Mouse (Mus musculus): Measurements from ENCODE around the gene Notch2. TPM values are rescaled to one million over a fixed set of nuclear protein-coding genes. Genes with fewer than 3 reads are reported as not detected.

The Notch2 gene
- polyA plus RNA-seq, 1 experiment = 22.9 TPM

DNA sequence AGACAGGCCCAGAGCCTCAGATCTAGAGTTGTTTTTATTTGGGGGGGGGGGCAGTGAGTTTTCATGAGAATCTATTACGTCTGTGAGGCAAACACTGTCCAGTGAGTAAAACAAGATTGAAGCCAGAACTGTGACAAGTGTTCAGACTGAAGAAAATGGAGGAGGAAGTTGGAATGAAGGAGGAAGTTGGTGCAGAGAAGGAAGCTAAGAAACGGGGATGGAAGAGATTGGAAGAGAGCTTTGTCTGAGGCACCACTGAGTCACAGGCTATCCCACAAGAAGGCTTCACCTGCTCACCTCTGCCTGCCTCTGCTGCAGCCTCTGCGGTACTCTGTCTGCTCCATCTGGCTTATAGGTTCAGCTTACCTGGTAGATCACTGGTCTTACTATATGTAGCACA, 74.2 kb downstream of the Notch2 start:
- H3K27ac ChIP-seq (ENCODE audit: control insufficient read depth, insufficient read depth, low read depth, low read length, poor library complexity) = no peak overlapping the region
- WGBS = 64% methylated on average over 3 of the region's 3 CpGs
- peaks cover 7% of the 10 kb centered on the region; the same call in 1 of the 2 replicates for H3K4me1 ChIP-seq (ENCODE audit: control insufficient read depth, insufficient read depth, low read length)
- H3K4me3 ChIP-seq (replicated peaks; ENCODE audit: control insufficient read depth, low read depth, low read length) = no peak overlapping the region
- TF ChIP-seq CTCF (IDR thresholded peaks at IDR 0.05; ENCODE audit: control insufficient read depth, insufficient read depth, low read length) = no peak
- no peak for TF ChIP-seq POLR2A (IDR thresholded peaks at IDR 0.05; ENCODE audit: borderline replicate concordance, control insufficient read depth, low read depth, low read length)

DNA sequence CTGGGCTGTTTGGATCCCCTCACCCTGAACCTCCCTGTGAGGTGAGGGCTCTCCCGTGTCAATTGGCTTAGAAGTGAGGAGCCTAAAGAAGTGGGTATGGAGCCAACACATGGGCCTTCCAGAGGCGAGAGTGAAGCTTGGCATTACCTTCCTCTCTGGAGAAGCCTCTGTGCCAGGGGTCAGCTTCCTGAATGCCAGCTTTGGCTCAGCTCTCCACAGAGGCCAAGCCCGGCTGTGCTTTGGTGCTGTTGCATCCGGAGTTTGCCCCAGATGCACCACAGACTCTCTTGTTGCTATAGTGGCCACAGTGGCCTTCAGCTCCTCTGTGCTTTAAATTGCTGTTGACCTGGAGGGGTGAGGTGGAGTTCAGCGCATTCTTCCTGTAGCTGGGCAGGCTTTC, 76.4 kb downstream of the Notch2 start:
- no peak overlapping the region for H3K4me3 ChIP-seq (replicated peaks; ENCODE audit: control insufficient read depth, low read depth, low read length)
- no peaks in the 10 kb centered on the region; the same call in 1 of the 2 replicates for H3K4me1 ChIP-seq (ENCODE audit: control insufficient read depth, insufficient read depth, low read length)
- no peak for TF ChIP-seq CTCF (IDR thresholded peaks at IDR 0.05; ENCODE audit: control insufficient read depth, insufficient read depth, low read length)
- no peak for TF ChIP-seq POLR2A (IDR thresholded peaks at IDR 0.05; ENCODE audit: borderline replicate concordance, control insufficient read depth, low read depth, low read length)
- 80% methylated on average over 5 of the region's 5 CpGs for WGBS
- no peak overlapping the region for H3K27ac ChIP-seq (ENCODE audit: control insufficient read depth, insufficient read depth, low read depth, low read length, poor library complexity)

DNA sequence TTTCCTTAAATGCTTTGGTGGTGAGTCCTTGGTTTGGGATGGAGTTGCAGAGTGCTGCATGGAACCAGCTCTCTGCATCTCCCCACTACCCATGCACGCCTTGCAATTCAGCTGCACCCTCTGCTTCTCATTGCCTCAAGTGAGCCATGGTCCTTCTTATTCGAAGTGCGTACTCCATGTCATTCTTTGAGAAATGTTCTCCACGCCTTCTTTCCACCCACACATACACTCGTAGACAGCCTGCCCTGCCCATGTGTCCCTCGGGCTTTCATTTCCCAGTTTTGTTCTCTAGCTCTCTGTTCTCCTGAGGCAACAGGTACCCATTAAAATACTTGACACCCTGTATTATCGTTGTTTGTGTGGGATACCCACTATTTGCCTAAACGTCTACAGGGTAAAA, 76.8 kb downstream of the Notch2 start:
- WGBS = 84% methylated on average over 8 of the region's 8 CpGs
- Histone ChIP-seq H3K27ac (ENCODE audit: control insufficient read depth, insufficient read depth, low read depth, low read length, poor library complexity) (no peak overlapping the region), H3K4me1 (ENCODE audit: control insufficient read depth, insufficient read depth, low read length) (no peaks in the 10 kb centered on the region; the same call in 1 of the 2 replicates), H3K4me3 (replicated peaks; ENCODE audit: control insufficient read depth, low read depth, low read length) (no peak overlapping the region)
- TF ChIP-seq CTCF (IDR thresholded peaks at IDR 0.05; ENCODE audit: control insufficient read depth, insufficient read depth, low read length) = no peak
- no peak for TF ChIP-seq POLR2A (IDR thresholded peaks at IDR 0.05; ENCODE audit: borderline replicate concordance, control insufficient read depth, low read depth, low read length)

DNA sequence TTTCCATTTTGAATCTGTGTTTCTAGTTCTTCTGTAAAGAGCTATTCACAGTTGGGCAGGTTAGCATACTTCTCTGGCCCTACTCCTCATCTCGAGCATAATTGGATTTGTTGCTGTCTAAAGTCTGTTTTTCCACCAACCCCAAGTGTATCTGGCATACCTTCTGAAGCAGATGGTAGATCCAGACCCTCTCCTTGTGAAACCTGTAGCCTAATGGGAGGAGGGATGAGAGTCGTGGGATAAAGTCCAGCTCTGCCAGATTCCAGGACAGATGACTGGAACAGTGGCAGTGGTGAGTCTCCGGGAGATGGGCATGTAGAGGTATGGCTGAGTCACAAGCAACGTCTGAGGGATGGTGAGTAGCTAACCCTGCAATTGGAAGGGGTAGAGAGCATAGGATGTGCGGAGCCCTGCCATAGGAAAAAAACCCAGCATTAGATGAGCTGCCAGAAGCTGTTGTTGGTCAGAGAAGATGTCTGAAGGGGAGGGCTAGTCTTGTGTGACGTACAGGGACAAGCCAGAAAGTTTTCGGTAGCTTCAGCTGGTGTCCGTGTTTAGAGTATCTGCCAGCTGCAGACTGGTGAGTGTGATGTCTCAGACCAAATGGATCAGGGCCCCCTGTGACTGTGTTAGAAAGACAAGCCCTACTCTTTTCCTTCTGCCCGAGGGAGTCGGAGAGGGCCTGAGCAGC, 79.5 kb downstream of the Notch2 start:
- Histone ChIP-seq H3K4me3 (replicated peaks; ENCODE audit: control insufficient read depth, low read depth, low read length) (no peak overlapping the region), H3K4me1 (ENCODE audit: control insufficient read depth, insufficient read depth, low read length) (no peaks in the 10 kb centered on the region), H3K27ac (ENCODE audit: control insufficient read depth, insufficient read depth, low read depth, low read length, poor library complexity) (no peak overlapping the region)
- WGBS = 87% methylated on average over 10 of the region's 10 CpGs
- TF ChIP-seq CTCF (IDR thresholded peaks at IDR 0.05; ENCODE audit: control insufficient read depth, insufficient read depth, low read length) = no peak
- no peak for TF ChIP-seq POLR2A (IDR thresholded peaks at IDR 0.05; ENCODE audit: borderline replicate concordance, control insufficient read depth, low read depth, low read length)

DNA sequence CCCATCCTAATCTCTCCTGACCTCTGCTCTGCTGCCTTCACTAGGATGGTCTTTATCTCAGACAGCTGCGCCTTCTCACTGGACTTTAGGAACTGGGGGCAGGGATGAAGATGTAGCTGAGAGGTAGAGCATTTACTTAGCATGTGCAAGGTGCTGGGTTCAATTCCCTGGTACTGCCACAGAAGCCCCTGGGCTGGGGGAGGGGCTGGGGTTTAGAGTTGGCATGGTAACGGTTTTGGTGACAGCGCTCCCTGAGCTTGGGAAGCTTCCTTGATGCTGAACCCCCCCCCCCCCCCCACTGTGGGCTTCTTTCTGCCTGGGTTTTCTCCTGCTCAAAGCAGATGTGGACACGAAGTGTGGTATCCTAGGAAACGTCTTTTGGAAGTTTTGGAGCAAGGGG, 80.6 kb downstream of the Notch2 start:
- TF ChIP-seq POLR2A (IDR thresholded peaks at IDR 0.05; ENCODE audit: borderline replicate concordance, control insufficient read depth, low read depth, low read length) = no peak
- TF ChIP-seq CTCF (IDR thresholded peaks at IDR 0.05; ENCODE audit: control insufficient read depth, insufficient read depth, low read length) = no peak
- 83% methylated on average over 5 of the region's 5 CpGs for WGBS
- H3K4me3 ChIP-seq (replicated peaks; ENCODE audit: control insufficient read depth, low read depth, low read length) = no peak overlapping the region
- H3K4me1 ChIP-seq (ENCODE audit: control insufficient read depth, insufficient read depth, low read length) = no peaks in the 10 kb centered on the region
- no peak overlapping the region for H3K27ac ChIP-seq (ENCODE audit: control insufficient read depth, insufficient read depth, low read depth, low read length, poor library complexity)

DNA sequence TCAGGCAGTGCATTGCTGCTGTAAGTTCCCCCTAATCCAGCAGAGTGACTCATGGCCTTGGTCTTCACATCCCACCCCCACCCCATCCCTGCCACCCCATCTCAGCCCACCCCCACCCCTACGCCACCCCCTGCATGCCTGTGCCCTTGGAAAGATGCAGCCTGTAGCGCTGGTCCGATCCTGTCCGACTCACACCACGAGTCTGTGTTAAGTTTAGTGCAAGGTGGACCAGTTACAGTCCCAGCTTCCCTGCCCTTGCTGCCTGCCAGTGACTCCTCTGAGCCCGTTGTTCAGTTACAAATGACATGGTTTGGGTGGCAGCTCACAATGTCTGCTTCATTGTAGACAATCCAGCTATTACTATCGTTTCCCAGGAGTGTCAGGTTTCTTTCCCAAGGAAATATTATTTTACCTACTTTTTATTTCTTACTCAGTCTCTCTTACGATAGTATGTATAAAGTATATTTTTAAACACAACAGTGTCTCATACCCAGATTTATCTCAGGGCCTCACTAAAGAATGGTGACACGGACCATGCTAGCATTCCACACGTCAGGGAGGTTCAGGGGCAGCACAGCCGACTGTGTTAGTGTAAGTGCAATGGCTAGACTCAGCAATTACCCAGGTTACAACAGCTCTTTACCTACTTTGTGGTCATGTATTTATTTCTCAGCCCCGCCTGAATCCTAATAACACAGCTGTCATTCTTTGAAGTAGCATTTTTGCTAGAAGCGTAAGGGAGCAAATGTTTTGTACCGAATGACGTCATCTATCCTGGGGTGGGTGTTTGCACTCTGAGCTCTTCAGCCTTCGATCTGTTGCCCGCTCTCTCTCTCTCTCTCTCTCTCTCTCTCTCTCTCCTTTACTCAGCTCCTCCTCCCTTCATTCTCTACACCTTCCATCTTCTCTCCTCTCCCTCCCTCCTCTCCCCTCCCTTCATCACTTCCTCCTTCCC, 81.6 kb downstream of the Notch2 start:
- Histone ChIP-seq H3K4me3 (replicated peaks; ENCODE audit: control insufficient read depth, low read depth, low read length) (no peak overlapping the region), H3K4me1 (ENCODE audit: control insufficient read depth, insufficient read depth, low read length) (no peaks in the 10 kb centered on the region), H3K27ac (ENCODE audit: control insufficient read depth, insufficient read depth, low read depth, low read length, poor library complexity) (no peak overlapping the region)
- no peak for TF ChIP-seq CTCF (IDR thresholded peaks at IDR 0.05; ENCODE audit: control insufficient read depth, insufficient read depth, low read length)
- TF ChIP-seq POLR2A (IDR thresholded peaks at IDR 0.05; ENCODE audit: borderline replicate concordance, control insufficient read depth, low read depth, low read length) = no peak
- 88% methylated on average over 17 of the region's 17 CpGs for WGBS

DNA sequence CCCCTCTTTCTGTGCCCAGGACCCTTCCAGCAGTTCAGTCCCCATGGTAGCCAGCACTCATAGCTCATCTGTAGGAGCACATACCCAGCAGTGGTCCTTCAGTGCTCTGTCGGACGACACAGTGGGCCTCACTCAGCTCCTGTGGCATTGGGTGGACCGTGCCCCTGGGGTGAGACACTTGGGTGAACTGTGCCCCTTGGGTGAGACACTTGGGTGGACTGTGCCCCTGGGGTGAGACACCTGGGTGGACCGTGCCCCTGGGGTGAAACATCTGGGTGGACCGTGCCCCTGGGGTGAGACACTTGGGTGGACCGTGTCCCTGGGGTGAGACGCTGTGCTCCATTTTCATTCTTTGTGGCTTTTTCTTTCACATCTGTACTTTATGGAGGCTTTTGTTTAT, 83.7 kb downstream of the Notch2 start:
- H3K27ac ChIP-seq (ENCODE audit: control insufficient read depth, insufficient read depth, low read depth, low read length, poor library complexity) = no peak overlapping the region
- TF ChIP-seq CTCF (IDR thresholded peaks at IDR 0.05; ENCODE audit: control insufficient read depth, insufficient read depth, low read length) (no peak), POLR2A (IDR thresholded peaks at IDR 0.05; ENCODE audit: borderline replicate concordance, control insufficient read depth, low read depth, low read length) (no peak)
- WGBS = 93% methylated on average over 7 of the region's 7 CpGs
- H3K4me1 ChIP-seq (ENCODE audit: control insufficient read depth, insufficient read depth, low read length) = no peaks in the 10 kb centered on the region
- H3K4me3 ChIP-seq (replicated peaks; ENCODE audit: control insufficient read depth, low read depth, low read length) = no peak overlapping the region

DNA sequence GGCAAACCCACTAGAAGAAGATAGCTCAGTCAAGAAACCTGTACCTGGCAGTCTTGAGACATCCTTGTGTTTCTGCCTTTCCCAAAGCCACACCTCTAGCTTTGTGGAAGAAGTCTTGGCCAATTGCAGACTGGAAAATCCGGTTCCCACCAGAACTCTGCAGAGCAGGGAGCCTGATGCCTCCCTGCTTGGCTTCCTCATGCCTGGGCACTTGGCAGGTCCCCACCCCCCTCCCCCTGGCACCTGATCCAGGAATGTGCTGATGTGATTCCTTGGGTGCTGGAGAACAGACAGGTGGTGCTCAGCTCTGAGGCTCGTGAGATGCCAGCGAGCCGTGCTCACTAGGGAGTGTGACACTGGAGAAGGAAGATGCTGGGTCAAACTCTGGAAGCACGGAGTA, 85.3 kb downstream of the Notch2 start:
- no peak for TF ChIP-seq CTCF (IDR thresholded peaks at IDR 0.05; ENCODE audit: control insufficient read depth, insufficient read depth, low read length)
- no peak for TF ChIP-seq POLR2A (IDR thresholded peaks at IDR 0.05; ENCODE audit: borderline replicate concordance, control insufficient read depth, low read depth, low read length)
- Histone ChIP-seq H3K4me3 (replicated peaks; ENCODE audit: control insufficient read depth, low read depth, low read length) (no peak overlapping the region), H3K27ac (ENCODE audit: control insufficient read depth, insufficient read depth, low read depth, low read length, poor library complexity) (no peak overlapping the region), H3K4me1 (ENCODE audit: control insufficient read depth, insufficient read depth, low read length) (no peaks in the 10 kb centered on the region)
- 92% methylated on average over 5 of the region's 5 CpGs for WGBS

Measured in bone marrow, adult 2 months (tissue).